Mouse (Mus musculus) forebrain, postnatal 0 days (tissue): ENCODE measurements around the gene Cetn3. TPM values are rescaled to one million over a fixed set of nuclear protein-coding genes. Genes with fewer than 3 reads are reported as not detected.
A peak's percentile ranks its signal among the peaks of the same experiment; 100 is the strongest.

Experiments used
- ATAC-seq: fragments of 200-750 bp; cut with Nextera tagmentation; 2 replicates; pipeline ENCODE4 v1.8.0; 2017; ENCODE audit warnings: mild to moderate bottlenecking, moderate library complexity
- DNase-seq: peaks from one replicate; pipeline ENCODE4 v3.0.0-alpha.2; 2015
- H3K27ac ChIP-seq: fragments of 300-500 bp; sonication (generic); 2 replicates; pipeline ENCODE4 v1.5.1; 2014; ENCODE audit warnings: low read depth, mild to moderate bottlenecking, antibody characterized with exemption, low read length, moderate library complexity, mixed read lengths
- H3K27me3 ChIP-seq: fragments of 300-500 bp; sonication (generic); 2 replicates; pipeline ENCODE4 v1.6.1; 2014; ENCODE audit warnings: mild to moderate bottlenecking, low read length, mixed read lengths; ENCODE audit not compliant: insufficient read depth
- H3K36me3 ChIP-seq: fragments of 300-500 bp; sonication (generic); 2 replicates; pipeline ENCODE4 v1.6.1; 2014; ENCODE audit warnings: mild to moderate bottlenecking, moderate library complexity; ENCODE audit not compliant: insufficient read depth
- H3K4me1 ChIP-seq: fragments of 300-500 bp; sonication (generic); 2 replicates; pipeline ENCODE4 v1.6.1; 2014; ENCODE audit warnings: antibody characterized with exemption; ENCODE audit not compliant: insufficient read depth
- H3K4me2 ChIP-seq: fragments of 300-500 bp; sonication (generic); 2 replicates; pipeline ENCODE4 v1.6.1; 2014; ENCODE audit warnings: low read depth, mild to moderate bottlenecking, moderate library complexity
- H3K4me3 ChIP-seq: fragments of 300-500 bp; sonication (generic); 2 replicates; pipeline ENCODE4 v1.5.1; 2014; ENCODE audit warnings: low read depth, low read length, mixed read lengths
- H3K9ac ChIP-seq: fragments of 300-500 bp; sonication (generic); 2 replicates; pipeline ENCODE4 v1.6.1; 2014; ENCODE audit warnings: mild to moderate bottlenecking
- H3K9me3 ChIP-seq: fragments of 300-500 bp; sonication (generic); 2 replicates; pipeline ENCODE4 v1.6.1; 2016; ENCODE audit warnings: low read length
- CTCF ChIP-seq: sonication (generic); IDR thresholded peaks from 2 replicates; pipeline ENCODE4 v1.5.1; 2016; ENCODE audit warnings: antibody characterized with exemption, control low read depth, low read depth
- WGBS: fragments of 180-500 bp; shearing (Covaris S2); extraction: QIAGEN DNeasy Blood & Tissue Kit; methylation state at CpG from one replicate; pipeline ENCODE4 v1.1.7; 2014; 5-methylcytosine and 5-hydroxymethylcytosine counted together
- polyA plus RNA-seq: library from polyadenylated mRNA; unstranded; fragments of >200 nt; fragmentation: Nextera tagmentation; extraction: Ambion mirVana; gene quantifications from 2 replicates; pipeline ENCODE4 v1.2.1, GENCODE M21; 2015
- total RNA-seq: library from RNA; depleted of rRNA; stranded (reverse); fragments of >200 nt; gene quantifications from 2 replicates; pipeline ENCODE4 v1.2.3, GENCODE M21; 2014

Gene Cetn3
- total and polyA plus RNA-seq, 2 experiments from 2014 or later: 128 to 426 TPM

DNA sequence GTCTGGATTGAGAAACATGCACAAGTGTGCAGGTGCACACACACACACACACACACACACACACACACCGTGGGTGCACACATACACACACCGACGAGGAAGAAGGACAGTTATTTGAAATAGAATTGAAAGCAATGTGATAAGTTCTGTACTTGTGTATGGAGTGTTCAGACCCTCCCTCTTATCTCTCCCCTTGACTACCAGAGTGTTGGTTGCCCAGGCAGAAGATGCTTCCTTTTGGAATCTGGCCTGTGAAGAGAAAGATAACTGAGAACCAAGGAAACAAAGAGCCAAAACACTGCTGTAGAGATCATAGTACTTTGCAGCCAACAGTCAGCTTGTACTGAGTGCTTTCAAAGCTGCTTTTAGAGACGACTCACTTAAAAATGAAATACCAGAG, 20.8 kb downstream of the Cetn3 start:
- no peaks in the 10 kb centered on the region for H3K27me3 ChIP-seq
- no peak overlapping the region for H3K4me3 ChIP-seq
- H3K36me3 ChIP-seq: no peaks in the 10 kb centered on the region; the same call in 1 of the 2 replicates
- ATAC-seq (0 out of 2 replicates have a peak, but pooled peaks have one; percentile 27), DNase-seq (no peak)
- no peaks in the 10 kb centered on the region for H3K9me3 ChIP-seq
- H3K4me2 ChIP-seq: no peak overlapping the region
- WGBS: 83% methylated on average over 4 of the region's 4 CpGs
- H3K9ac ChIP-seq: no peak overlapping the region
- no peaks in the 10 kb centered on the region for H3K4me1 ChIP-seq
- TF ChIP-seq CTCF: no peak
- no peak overlapping the region for H3K27ac ChIP-seq

- Histone ChIP-seq H3K4me3 (no peak overlapping the region), H3K36me3 (no peaks in the 10 kb centered on the region), H3K9ac (no peak overlapping the region), H3K27ac (no peak overlapping the region), H3K4me2 (no peak overlapping the region), H3K9me3 (no peaks in the 10 kb centered on the region), H3K27me3 (no peaks in the 10 kb centered on the region), H3K4me1 (no peaks in the 10 kb centered on the region)
- DNase-seq (no peak), ATAC-seq (no peak)
- TF ChIP-seq CTCF: peak; percentile 45
Observed at GRCm38 (mm10) chr13:81822750-81823149, 39.9 kb downstream of the Cetn3 start.

GRCm38 (mm10) chr13:81824576-81825330, 41.9 kb downstream of the Cetn3 start:
- Histone ChIP-seq H3K9me3 (no peaks in the 10 kb centered on the region), H3K4me1 (0 out of 2 replicates have a peak, but pooled peaks cover 3% of the 10 kb centered on the region), H3K4me2 (no peak overlapping the region), H3K27ac (no peak overlapping the region), H3K9ac (no peak overlapping the region), H3K4me3 (no peak overlapping the region), H3K27me3 (no peaks in the 10 kb centered on the region), H3K36me3 (no peaks in the 10 kb centered on the region)
- ATAC-seq (peak; percentile 40), DNase-seq (no peak)
- TF ChIP-seq CTCF: no peak
- WGBS: 72% methylated on average over 11 of the region's 11 CpGs

GRCm38 (mm10) chr13:81828486-81828885, 45.6 kb downstream of the Cetn3 start:
- Histone ChIP-seq H3K4me3 (no peak overlapping the region), H3K27ac (peak overlapping the region; percentile 60), H3K36me3 (no peaks in the 10 kb centered on the region), H3K4me1 (0 out of 2 replicates have a peak, but pooled peaks cover 3% of the 10 kb centered on the region), H3K9me3 (no peaks in the 10 kb centered on the region), H3K9ac (no peak overlapping the region), H3K4me2 (0 out of 2 replicates have a peak overlapping the region, but pooled peaks have one; percentile 8), H3K27me3 (no peaks in the 10 kb centered on the region)
- ATAC-seq (peak; percentile 79), DNase-seq (peak; percentile 86)
- 10% methylated on average over 6 of the region's 6 CpGs for WGBS
- TF ChIP-seq CTCF: no peak

DNA sequence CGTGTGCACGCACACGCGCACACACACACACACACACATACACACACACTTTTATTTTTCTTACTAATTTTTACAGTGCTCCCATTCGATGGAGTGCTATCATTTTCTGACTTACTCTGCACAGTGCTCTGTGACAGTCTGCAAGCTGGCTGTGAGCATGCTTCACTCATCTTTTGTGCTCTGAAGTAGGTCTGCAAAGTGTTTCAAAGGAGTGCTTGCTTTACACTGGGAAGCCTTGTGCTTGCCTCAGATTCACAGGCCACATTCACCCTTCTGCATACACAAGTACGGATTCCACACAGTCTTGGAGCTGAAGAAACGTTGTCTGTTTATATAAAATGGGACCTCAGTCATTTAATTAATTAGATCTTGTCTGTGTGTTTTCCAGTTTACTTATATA, 49.0 kb downstream of the Cetn3 start:
- ATAC-seq: no peak
- Histone ChIP-seq H3K9me3 (no peaks in the 10 kb centered on the region), H3K27ac (no peak overlapping the region), H3K4me2 (no peak overlapping the region), H3K4me1 (0 out of 2 replicates have a peak, but pooled peaks cover 3% of the 10 kb centered on the region), H3K9ac (no peak overlapping the region), H3K36me3 (no peaks in the 10 kb centered on the region), H3K4me3 (no peak overlapping the region), H3K27me3 (no peaks in the 10 kb centered on the region)
- DNase-seq: no peak
- no peak for TF ChIP-seq CTCF
- 76% methylated on average over 7 of the region's 7 CpGs for WGBS

GRCm38 (mm10) chr13:81836386-81837177, 53.7 kb downstream of the Cetn3 start:
- WGBS: 76% methylated on average over 9 of the region's 9 CpGs
- Histone ChIP-seq H3K9me3 (no peaks in the 10 kb centered on the region), H3K4me2 (no peak overlapping the region), H3K27ac (no peak overlapping the region), H3K4me1 (no peaks in the 10 kb centered on the region), H3K9ac (no peak overlapping the region), H3K36me3 (no peaks in the 10 kb centered on the region), H3K4me3 (no peak overlapping the region), H3K27me3 (no peaks in the 10 kb centered on the region)
- TF ChIP-seq CTCF: no peak
- no peak for DNase-seq
- ATAC-seq: no peak

DNA sequence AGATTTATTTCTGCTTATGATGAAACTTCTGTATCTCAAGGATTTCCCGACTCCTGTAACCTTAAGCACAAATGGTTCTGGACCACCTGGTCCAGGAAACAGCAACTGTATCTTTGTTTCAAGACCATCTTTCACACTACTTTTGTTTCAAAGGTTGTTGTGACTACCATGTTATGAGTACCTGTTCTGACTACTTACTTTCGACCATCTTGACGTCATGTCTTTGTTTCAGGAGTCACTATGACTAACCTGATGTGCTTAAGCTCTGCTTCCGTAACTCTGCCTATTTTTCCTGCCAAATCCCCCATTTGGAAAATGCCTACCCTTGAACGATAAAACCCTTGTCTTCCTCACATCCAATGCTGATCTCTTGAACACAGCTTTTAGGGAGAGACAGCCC, 55.1 kb downstream of the Cetn3 start:
- no peak for TF ChIP-seq CTCF
- WGBS: 92% methylated on average over 5 of the region's 5 CpGs
- H3K4me3 ChIP-seq: no peak overlapping the region
- no peaks in the 10 kb centered on the region for H3K27me3 ChIP-seq
- H3K36me3 ChIP-seq: no peaks in the 10 kb centered on the region
- no peak overlapping the region for H3K27ac ChIP-seq
- H3K9ac ChIP-seq: no peak overlapping the region
- DNase-seq: no peak
- no peaks in the 10 kb centered on the region for H3K4me1 ChIP-seq
- H3K9me3 ChIP-seq: no peaks in the 10 kb centered on the region
- no peak for ATAC-seq
- H3K4me2 ChIP-seq: no peak overlapping the region
